Mouse (Mus musculus): Measurements from ENCODE around the gene Gm28308. TPM values are rescaled to one million over a fixed set of nuclear protein-coding genes. Genes with fewer than 3 reads are reported as not detected.

Gm28308 gene
- polyA plus RNA-seq, 1 experiment from 2014 or later: not detected

GRCm38 (mm10) chr6:52168191-52169055, 44.7 kb downstream of the Gm28308 start:
- Histone ChIP-seq H3K4me2 (no peak overlapping the region), H3K27ac (no peak overlapping the region), H3K9ac (no peak overlapping the region), H3K36me3 (replicated peaks) (no peaks in the 10 kb centered on the region), H3K4me3 (no peak overlapping the region), H3K4me1 (peaks cover 6% of the 10 kb centered on the region), H3K9me3 (no peaks in the 10 kb centered on the region), H3K27me3 (replicated peaks) (peaks cover 91% of the 10 kb centered on the region)
- ATAC-seq (replicated peaks): no peak
- under 1% methylated on average over 42 of the region's 42 CpGs for WGBS

- Histone ChIP-seq H3K27me3 (replicated peaks) (peaks cover 91% of the 10 kb centered on the region), H3K4me3 (no peak overlapping the region)
- ATAC-seq (replicated peaks): no peak
Observed at GRCm38 (mm10) chr6:52167736-52168161, 45.4 kb downstream of the Gm28308 start.

GRCm38 (mm10) chr6:52167176-52167575, 46.0 kb downstream of the Gm28308 start:
- no peak for ATAC-seq (replicated peaks)
- H3K9ac ChIP-seq: no peak overlapping the region
- no peak overlapping the region for H3K27ac ChIP-seq
- H3K9me3 ChIP-seq: no peaks in the 10 kb centered on the region
- WGBS: 4% methylated on average over 1 of the region's 1 CpGs
- H3K4me1 ChIP-seq: no peaks in the 10 kb centered on the region
- no peak overlapping the region for H3K4me3 ChIP-seq
- peaks cover 90% of the 10 kb centered on the region for H3K27me3 ChIP-seq (replicated peaks)
- no peaks in the 10 kb centered on the region for H3K36me3 ChIP-seq (replicated peaks)
- no peak overlapping the region for H3K4me2 ChIP-seq

More at GRCm38 (mm10) chr6:52167736-52168161, 45.4 kb downstream of the Gm28308 start:
- Histone ChIP-seq H3K4me1 (peaks cover 5% of the 10 kb centered on the region), H3K4me2 (no peak overlapping the region), H3K36me3 (replicated peaks) (no peaks in the 10 kb centered on the region), H3K27ac (no peak overlapping the region), H3K9me3 (no peaks in the 10 kb centered on the region), H3K9ac (no peak overlapping the region)
- WGBS: 2% methylated on average over 14 of the region's 14 CpGs

GRCm38 (mm10) chr6:52166431-52167077, 46.6 kb downstream of the Gm28308 start:
- ATAC-seq (replicated peaks): no peak
- 3% methylated on average over 4 of the region's 4 CpGs for WGBS
- peaks cover 90% of the 10 kb centered on the region for H3K27me3 ChIP-seq (replicated peaks)
- H3K9ac ChIP-seq: no peak overlapping the region
- no peak overlapping the region for H3K4me3 ChIP-seq
- H3K9me3 ChIP-seq: no peaks in the 10 kb centered on the region
- no peak overlapping the region for H3K4me2 ChIP-seq
- H3K4me1 ChIP-seq: no peaks in the 10 kb centered on the region
- no peaks in the 10 kb centered on the region for H3K36me3 ChIP-seq (replicated peaks)
- no peak overlapping the region for H3K27ac ChIP-seq

- Histone ChIP-seq H3K4me1 (no peaks in the 10 kb centered on the region), H3K36me3 (replicated peaks) (no peaks in the 10 kb centered on the region), H3K4me3 (no peak overlapping the region), H3K9me3 (no peaks in the 10 kb centered on the region), H3K27ac (no peak overlapping the region), H3K27me3 (replicated peaks) (peaks cover 88% of the 10 kb centered on the region), H3K4me2 (no peak overlapping the region), H3K9ac (no peak overlapping the region)
- under 1% methylated on average over 28 of the region's 28 CpGs for WGBS
- no peak for ATAC-seq (replicated peaks)
Observed at GRCm38 (mm10) chr6:52165441-52166370, 47.4 kb downstream of the Gm28308 start.

- 1% methylated on average over 25 of the region's 25 CpGs for WGBS
- Histone ChIP-seq H3K9me3 (no peaks in the 10 kb centered on the region), H3K4me3 (no peak within 1 kb of the TSS), H3K4me1 (no peaks in the 10 kb centered on the region), H3K36me3 (replicated peaks) (no peaks in the 10 kb centered on the region), H3K9ac (no peak within 1 kb of the TSS), H3K27me3 (replicated peaks) (peaks cover 88% of the 10 kb centered on the region), H3K27ac (no peak within 1 kb of the TSS), H3K4me2 (no peak within 1 kb of the TSS)
- no peak for ATAC-seq (replicated peaks)
Observed at GRCm38 (mm10) chr6:52164626-52165440, 48.3 kb downstream of the Gm28308 start, which contains the start of gene Hoxa2. Gene Hoxa2 (minus strand): TSS chr6:52164831.

GRCm38 (mm10) chr6:52164051-52164625, 49.0 kb downstream of the Gm28308 start:
- Histone ChIP-seq H3K4me2 (no peak overlapping the region), H3K36me3 (replicated peaks) (no peaks in the 10 kb centered on the region), H3K9ac (no peak overlapping the region), H3K9me3 (no peaks in the 10 kb centered on the region), H3K27ac (no peak overlapping the region), H3K4me1 (peaks cover under 1% of the 10 kb centered on the region; the same call in 1 of the 2 replicates), H3K4me3 (no peak overlapping the region), H3K27me3 (replicated peaks) (peaks cover 89% of the 10 kb centered on the region)
- ATAC-seq (replicated peaks): no peak
- WGBS: under 1% methylated on average over 39 of the region's 39 CpGs

- Histone ChIP-seq H3K9me3 (no peaks in the 10 kb centered on the region), H3K4me2 (no peak overlapping the region), H3K4me1 (peaks cover 6% of the 10 kb centered on the region), H3K27me3 (replicated peaks) (peaks cover 93% of the 10 kb centered on the region), H3K9ac (no peak overlapping the region), H3K27ac (no peak overlapping the region), H3K4me3 (no peak overlapping the region), H3K36me3 (replicated peaks) (no peaks in the 10 kb centered on the region)
- no peak for ATAC-seq (replicated peaks)
- WGBS: 2% methylated on average over 17 of the region's 17 CpGs
Observed at GRCm38 (mm10) chr6:52163366-52164031, 49.6 kb downstream of the Gm28308 start.

- Histone ChIP-seq H3K4me1 (peaks cover 13% of the 10 kb centered on the region), H3K9me3 (no peaks in the 10 kb centered on the region), H3K4me2 (no peak overlapping the region), H3K9ac (no peak overlapping the region), H3K27me3 (replicated peaks) (peaks cover 93% of the 10 kb centered on the region), H3K36me3 (replicated peaks) (no peaks in the 10 kb centered on the region), H3K4me3 (no peak overlapping the region), H3K27ac (no peak overlapping the region)
- WGBS: 2% methylated on average over 14 of the region's 14 CpGs
- no peak for ATAC-seq (replicated peaks)
Observed at GRCm38 (mm10) chr6:52162611-52163365, 50.4 kb downstream of the Gm28308 start.

- H3K4me3 ChIP-seq: no peak overlapping the region
- no peaks in the 10 kb centered on the region for H3K36me3 ChIP-seq (replicated peaks)
- no peak overlapping the region for H3K27ac ChIP-seq
- no peak for ATAC-seq (replicated peaks)
- WGBS: 0% methylated on average over 1 of the region's 1 CpGs
- H3K9me3 ChIP-seq: no peaks in the 10 kb centered on the region
- H3K4me1 ChIP-seq: peaks cover 13% of the 10 kb centered on the region
- H3K9ac ChIP-seq: no peak overlapping the region
- no peak overlapping the region for H3K4me2 ChIP-seq
- peaks cover 93% of the 10 kb centered on the region for H3K27me3 ChIP-seq (replicated peaks)
Observed at GRCm38 (mm10) chr6:52162093-52162380, 51.1 kb downstream of the Gm28308 start.
